Mouse (Mus musculus) small intestine, adult 2 months (tissue): ENCODE data around the gene Snd1. TPM values are rescaled to one million over a fixed set of nuclear protein-coding genes. Genes with fewer than 3 reads are reported as not detected.

ENCODE experiments used
- H3K27ac ChIP-seq: fragments of 200-500 bp; 2 replicates; pipeline ENCODE4 v1.5.1; 2012; ENCODE audit warnings: low read depth, low read length, control low read depth, inconsistent platforms; ENCODE audit not compliant: insufficient read depth
- H3K27me3 ChIP-seq: fragments of 200-500 bp; 2 replicates; pipeline ENCODE4 v1.6.1; 2012; ENCODE audit warnings: mild to moderate bottlenecking, moderate library complexity, low read length, inconsistent platforms; ENCODE audit not compliant: control insufficient read depth, insufficient read depth
- H3K36me3 ChIP-seq: fragments of 200-500 bp; 2 replicates; pipeline ENCODE4 v1.6.1; 2012; ENCODE audit warnings: mild to moderate bottlenecking, low read length, control low read depth, inconsistent platforms; ENCODE audit not compliant: control insufficient read depth, insufficient read depth
- H3K4me1 ChIP-seq: fragments of 200-500 bp; 2 replicates; pipeline ENCODE4 v1.6.1; 2012; ENCODE audit warnings: low read length, inconsistent platforms, mixed read lengths; ENCODE audit not compliant: control insufficient read depth, insufficient read depth, insufficient read length
- H3K4me3 ChIP-seq: fragments of 200-500 bp; 2 replicates; pipeline ENCODE4 v1.5.1; 2012; ENCODE audit warnings: low read depth, mild to moderate bottlenecking, control low read depth, inconsistent platforms, low read length, moderate library complexity
- CTCF ChIP-seq: fragments of 200-500 bp; IDR thresholded peaks from 2 replicates; pipeline ENCODE4 v1.5.1; 2012; ENCODE audit warnings: low read depth, mild to moderate bottlenecking, control low read depth, inconsistent platforms, low read length, moderate library complexity, mixed read lengths; ENCODE audit not compliant: insufficient replicate concordance, insufficient read length; ENCODE audit errors: extremely low read depth
- POLR2A ChIP-seq: fragments of 200-500 bp; IDR thresholded peaks from 2 replicates; pipeline ENCODE4 v1.6.1; 2012; ENCODE audit warnings: low read depth, mild to moderate bottlenecking, control low read depth, inconsistent platforms, low read length, moderate library complexity
- WGBS: fragments of 180-500 bp; shearing (Covaris S2); methylation state at CpG from one replicate; pipeline ENCODE4 v1.1.7; 2018; 5-methylcytosine and 5-hydroxymethylcytosine counted together
- polyA plus RNA-seq: library from polyadenylated mRNA; depleted of rRNA; stranded (reverse); fragments of >200 nt; gene quantifications from 2 replicates; pipeline ENCODE4 v1.2.3, GENCODE M21; 2012

The Snd1 gene
- polyA plus RNA-seq, 1 experiment = 77.7 TPM

DNA sequence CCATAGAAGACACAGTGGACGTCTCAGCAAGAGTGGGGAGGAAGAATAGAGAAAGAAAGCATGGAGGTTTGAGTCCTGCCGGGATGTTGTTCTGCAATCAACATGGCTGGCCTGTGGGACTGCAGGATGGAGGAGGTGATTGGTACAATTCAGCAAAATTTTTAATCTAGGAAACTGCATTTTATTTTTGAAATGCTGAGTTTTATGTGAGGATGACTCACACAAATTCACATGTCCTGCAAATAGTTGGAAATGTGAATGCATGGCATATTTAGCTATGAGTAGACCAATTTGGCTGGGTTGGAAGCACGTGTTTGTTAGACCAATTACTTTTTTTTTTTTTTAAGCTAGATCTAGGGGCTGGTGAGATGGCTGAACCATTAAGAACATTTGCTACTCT is 222.3 kb downstream of the Snd1 start:
- peaks cover 10% of the 10 kb centered on the region for H3K36me3 ChIP-seq
- no peaks in the 10 kb centered on the region for H3K27me3 ChIP-seq
- no peaks in the 10 kb centered on the region for H3K4me1 ChIP-seq
- H3K27ac ChIP-seq = no peak overlapping the region
- TF ChIP-seq CTCF (no peak), POLR2A (no peak)
- H3K4me3 ChIP-seq = no peak overlapping the region
- WGBS = 92% methylated on average over 3 of the region's 3 CpGs

DNA sequence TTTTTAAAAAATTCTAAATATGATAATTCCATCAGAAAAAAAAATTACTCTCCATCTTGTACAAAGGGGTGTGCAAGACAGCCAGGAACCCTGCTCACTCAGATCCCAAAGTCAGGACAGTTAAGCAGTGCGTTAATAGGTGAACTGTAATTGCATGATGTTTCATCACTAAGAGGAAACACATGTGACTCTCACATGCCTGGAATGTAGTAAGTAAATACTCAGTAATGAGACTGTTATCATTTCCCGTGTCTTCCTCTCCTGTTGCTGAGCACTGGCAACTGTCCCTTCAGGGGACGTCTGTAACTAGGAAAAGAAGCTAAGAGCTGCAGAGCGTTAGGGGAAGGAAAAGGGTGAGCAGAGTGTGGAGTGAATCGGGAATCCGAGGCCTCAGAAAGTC is 229.7 kb downstream of the Snd1 start:
- 60% methylated on average over 6 of the region's 6 CpGs for WGBS
- no peak overlapping the region for H3K27ac ChIP-seq
- no peaks in the 10 kb centered on the region for H3K27me3 ChIP-seq
- H3K36me3 ChIP-seq = peaks cover 12% of the 10 kb centered on the region; the same call in 1 of the 2 replicates
- TF ChIP-seq POLR2A (no peak), CTCF (no peak)
- no peak overlapping the region for H3K4me3 ChIP-seq
- H3K4me1 ChIP-seq = peaks cover 4% of the 10 kb centered on the region; the same call in 1 of the 2 replicates

DNA sequence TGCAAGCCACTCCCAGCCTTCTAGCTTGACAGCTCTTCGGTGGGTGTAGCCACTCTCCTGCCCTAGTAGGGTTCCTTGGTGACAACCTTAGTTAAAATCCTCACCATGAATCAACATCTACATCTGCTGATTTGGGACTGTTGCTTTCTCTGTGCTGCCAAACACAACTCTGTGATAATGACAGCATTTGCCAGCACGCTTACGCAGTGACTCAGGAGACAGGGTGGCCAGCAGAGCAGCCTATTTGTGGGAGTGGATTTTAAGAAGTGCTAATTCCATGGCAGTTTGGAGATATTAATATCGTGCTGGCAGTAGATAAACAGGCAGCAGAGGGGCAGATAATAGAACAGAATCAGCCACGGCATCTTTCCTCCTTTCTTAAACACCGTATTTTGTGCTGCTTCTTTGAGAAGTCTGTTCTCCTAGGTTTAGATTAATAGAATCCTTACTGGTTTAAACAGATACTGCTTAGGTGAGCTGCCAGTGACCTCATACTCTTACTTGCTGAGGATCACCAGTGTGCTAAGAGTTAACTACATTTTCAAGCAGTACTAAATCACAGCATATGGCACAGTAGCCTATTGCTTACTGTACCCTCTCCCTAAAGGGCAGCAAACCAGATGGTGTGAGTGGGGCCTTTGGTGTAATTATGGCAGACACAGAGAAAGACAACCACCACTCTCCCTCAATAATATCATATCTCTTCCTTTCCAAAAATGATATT is 230.6 kb downstream of the Snd1 start:
- no peaks in the 10 kb centered on the region for H3K27me3 ChIP-seq
- no peak overlapping the region for H3K27ac ChIP-seq
- H3K36me3 ChIP-seq = peaks cover 12% of the 10 kb centered on the region; the same call in 1 of the 2 replicates
- TF ChIP-seq POLR2A (no peak), CTCF (no peak)
- H3K4me1 ChIP-seq = peaks cover 4% of the 10 kb centered on the region; the same call in 1 of the 2 replicates
- H3K4me3 ChIP-seq = no peak overlapping the region
- WGBS = 78% methylated on average over 6 of the region's 6 CpGs

DNA sequence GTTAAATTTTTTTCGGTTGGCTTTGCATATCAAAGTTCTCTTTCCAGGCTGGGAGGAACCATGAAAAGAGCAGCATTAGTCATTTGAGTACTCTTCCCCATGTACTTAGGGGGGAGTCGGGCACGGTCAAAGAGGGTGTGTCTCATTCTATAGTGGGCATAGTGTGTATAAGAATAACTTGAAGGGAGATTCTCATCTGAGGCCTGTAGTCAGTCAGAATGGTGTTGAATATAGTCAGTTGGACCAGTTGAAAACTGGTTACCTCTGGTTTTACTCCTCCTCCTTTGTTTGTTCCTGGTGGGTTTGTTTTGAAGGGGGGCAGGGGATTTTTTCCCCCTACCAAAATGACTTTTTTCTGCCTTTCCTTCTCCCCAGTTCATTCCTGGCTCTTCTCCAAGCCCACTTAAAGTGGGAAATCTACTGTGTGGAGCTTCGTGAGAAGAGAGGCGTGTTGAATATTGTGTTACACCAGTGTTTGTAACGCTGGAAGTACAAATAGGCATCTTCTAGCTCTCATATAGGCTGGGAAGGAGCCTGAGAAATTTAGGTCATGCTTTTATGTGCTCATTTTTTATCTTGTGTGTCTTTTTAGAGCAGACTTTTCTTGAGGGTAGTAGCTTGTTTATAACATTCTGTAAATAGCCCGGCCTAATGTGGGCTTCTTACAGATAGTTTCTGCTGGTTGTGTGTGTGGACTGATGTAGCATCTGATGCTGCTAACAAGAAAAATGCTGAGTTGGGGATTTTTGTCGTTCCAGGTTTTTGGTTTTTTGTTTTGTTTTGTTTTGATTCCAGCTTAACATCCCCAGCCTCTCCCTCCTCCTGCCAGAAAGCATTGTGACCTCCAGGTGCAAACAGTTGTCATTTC is 231.4 kb downstream of the Snd1 start:
- Histone ChIP-seq H3K27me3 (no peaks in the 10 kb centered on the region), H3K4me3 (no peak overlapping the region), H3K4me1 (peaks cover 4% of the 10 kb centered on the region; the same call in 1 of the 2 replicates), H3K27ac (no peak overlapping the region), H3K36me3 (peaks cover 11% of the 10 kb centered on the region; the same call in 1 of the 2 replicates)
- 63% methylated on average over 8 of the region's 8 CpGs for WGBS
- TF ChIP-seq POLR2A = no peak
- no peak for TF ChIP-seq CTCF

DNA sequence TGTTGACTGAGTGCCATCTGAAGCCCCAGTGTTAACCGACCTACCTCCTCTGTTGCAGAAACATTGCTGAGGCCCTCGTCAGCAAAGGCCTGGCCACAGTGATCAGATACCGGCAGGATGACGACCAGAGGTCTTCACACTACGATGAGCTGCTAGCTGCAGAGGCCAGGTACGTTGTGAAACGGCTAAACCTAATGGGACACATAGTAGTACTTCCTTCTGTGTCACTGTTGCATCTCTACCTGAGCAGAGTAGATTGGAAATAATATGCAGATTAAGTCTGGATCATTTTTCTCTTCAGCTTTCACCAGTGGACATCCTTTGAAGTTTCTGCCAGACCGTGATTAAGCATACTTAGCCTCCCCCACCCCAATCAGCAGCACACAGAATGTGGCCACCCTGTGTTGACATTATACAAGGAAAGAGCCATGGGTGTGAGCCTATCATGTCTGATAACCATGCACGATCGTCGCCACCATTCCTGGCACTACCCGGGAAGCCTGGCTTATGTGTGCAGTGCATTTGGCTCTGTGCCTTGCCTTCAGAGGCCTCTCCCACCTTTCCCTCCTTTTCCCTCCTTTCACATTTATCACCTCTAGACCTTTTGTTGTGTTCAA is 232.1 kb downstream of the Snd1 start:
- WGBS = 25% methylated on average over 12 of the region's 12 CpGs
- no peak overlapping the region for H3K27ac ChIP-seq

DNA sequence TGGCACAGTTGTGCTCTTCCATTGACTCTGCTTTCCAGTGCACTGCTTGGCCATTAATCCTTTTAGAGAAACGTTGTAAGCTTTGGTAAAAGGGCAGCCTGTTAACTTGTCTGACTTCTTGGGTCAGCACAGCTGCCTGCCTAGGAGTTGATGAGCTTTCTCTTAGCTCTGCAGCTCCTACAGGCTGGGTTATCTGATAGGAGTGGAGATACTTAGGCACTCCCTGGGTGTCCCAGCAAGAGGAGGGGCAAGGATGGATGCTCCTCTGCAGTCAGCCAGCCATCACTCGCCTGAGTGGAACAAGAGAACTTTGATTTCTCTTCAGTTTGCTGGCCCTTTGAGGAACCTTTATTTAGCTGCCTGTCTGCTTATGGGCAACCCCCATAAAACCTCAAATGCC is 235.1 kb downstream of the Snd1 start:
- Histone ChIP-seq H3K27ac (no peak overlapping the region), H3K36me3 (peaks cover 16% of the 10 kb centered on the region), H3K27me3 (no peaks in the 10 kb centered on the region), H3K4me1 (peaks cover 4% of the 10 kb centered on the region; the same call in 1 of the 2 replicates), H3K4me3 (no peak overlapping the region)
- WGBS = 57% methylated on average over 2 of the region's 2 CpGs
- TF ChIP-seq CTCF (no peak), POLR2A (no peak)

More for the DNA sequence above, 232.1 kb downstream of the Snd1 start:
- Histone ChIP-seq H3K36me3 (peaks cover 14% of the 10 kb centered on the region), H3K4me3 (no peak overlapping the region), H3K4me1 (peaks cover 4% of the 10 kb centered on the region; the same call in 1 of the 2 replicates), H3K27me3 (no peaks in the 10 kb centered on the region)
- TF ChIP-seq POLR2A = no peak
- no peak for TF ChIP-seq CTCF

DNA sequence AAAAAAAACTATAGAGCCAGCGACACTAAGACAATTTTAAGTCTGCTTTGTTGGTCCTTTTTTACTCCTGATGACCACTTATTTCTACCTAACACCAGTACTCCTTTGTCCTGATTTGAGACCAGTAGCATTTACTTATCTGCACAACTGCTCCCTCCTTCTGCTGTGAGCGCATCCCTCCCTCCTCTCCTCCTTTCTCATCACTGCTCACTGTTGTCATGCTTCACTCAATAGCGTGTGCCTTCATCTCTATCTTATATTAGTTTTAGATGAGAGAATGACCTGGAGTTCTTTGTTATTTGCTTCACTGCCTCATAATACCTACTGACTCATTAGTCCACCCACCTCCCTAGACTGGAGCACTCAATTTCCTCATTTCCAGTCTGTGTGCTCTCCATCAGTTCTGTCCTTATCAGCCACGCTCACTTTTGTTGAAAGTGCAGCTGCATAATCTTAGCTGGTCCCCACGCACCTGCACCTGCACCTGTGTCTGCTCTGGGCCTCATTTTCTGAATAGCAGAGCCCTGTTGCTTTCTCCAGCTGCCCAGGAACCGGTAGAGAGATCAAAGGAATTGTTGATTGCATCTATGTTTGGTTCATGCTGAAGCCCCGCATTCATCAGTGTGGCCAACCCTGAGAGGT is 242.4 kb downstream of the Snd1 start:
- H3K27ac ChIP-seq = no peak overlapping the region
- no peaks in the 10 kb centered on the region for H3K4me1 ChIP-seq
- 37% methylated on average over 7 of the region's 7 CpGs for whole genome bisulfite sequencing

More for the DNA sequence above, 242.4 kb downstream of the Snd1 start:
- Histone ChIP-seq H3K36me3 (peaks cover 4% of the 10 kb centered on the region), H3K4me3 (no peak overlapping the region), H3K27me3 (no peaks in the 10 kb centered on the region)
- TF ChIP-seq CTCF (no peak), POLR2A (no peak)
